Mouse (Mus musculus) frontal cortex, postnatal 25 days (tissue): ENCODE results near the gene Smg6.

Experiments
- DNase-seq, 2 experiments: peaks; one replicate each; pipeline ENCODE4 v3.0.0; 2022; ENCODE audit warnings: low spot score in 2 of 2

Gene Smg6

GRCm38 (mm10) chr11:75213372-75214080 lies 287.9 kb downstream of the Smg6 start:
- no peak for DNase-seq
